Mouse (Mus musculus) midbrain, postnatal 0 days (tissue): ENCODE results near the gene Cox4i1. TPM values are rescaled to one million over a fixed set of nuclear protein-coding genes. Genes with fewer than 3 reads are reported as not detected.

ENCODE experiments used
- ATAC-seq: fragments of 200-750 bp; cut with Nextera tagmentation; 2 replicates; pipeline ENCODE4 v1.8.0; 2017; ENCODE audit warnings: moderate number of reproducible peaks, mild to moderate bottlenecking, moderate TSS enrichment, moderate library complexity; ENCODE audit not compliant: low FRiP score
- DNase-seq: peaks from one replicate; pipeline ENCODE4 v3.0.0-alpha.2; 2015; ENCODE audit warnings: low spot score
- H3K27ac ChIP-seq: fragments of 300-500 bp; sonication (generic); 2 replicates; pipeline ENCODE4 v1.5.1; 2014; ENCODE audit warnings: low read depth, mild to moderate bottlenecking, low read length, mixed read lengths
- H3K27me3 ChIP-seq: fragments of 300-500 bp; sonication (generic); 2 replicates; pipeline ENCODE4 v1.6.1; 2014; ENCODE audit warnings: low read length, control low read depth, mixed read lengths; ENCODE audit not compliant: insufficient read depth
- H3K36me3 ChIP-seq: fragments of 300-500 bp; sonication (generic); 2 replicates; pipeline ENCODE4 v1.6.1; 2014; ENCODE audit warnings: low read length, control low read depth, mixed read lengths; ENCODE audit not compliant: insufficient read depth
- H3K4me1 ChIP-seq: fragments of 300-500 bp; sonication (generic); 2 replicates; pipeline ENCODE4 v1.6.1; 2014; ENCODE audit warnings: mild to moderate bottlenecking, control low read depth, antibody characterized with exemption, low read length, mixed read lengths; ENCODE audit not compliant: insufficient read depth
- H3K4me2 ChIP-seq: fragments of 300-500 bp; sonication (generic); 2 replicates; pipeline ENCODE4 v1.6.1; 2014; ENCODE audit warnings: low read depth, mild to moderate bottlenecking, low read length, mixed read lengths; ENCODE audit not compliant: poor library complexity, severe bottlenecking
- H3K4me3 ChIP-seq: fragments of 300-500 bp; sonication (generic); 2 replicates; pipeline ENCODE4 v1.5.1; 2014; ENCODE audit warnings: low read depth, mild to moderate bottlenecking, low read length, moderate library complexity
- H3K9ac ChIP-seq: fragments of 300-500 bp; sonication (generic); replicated peaks from 2 replicates; pipeline ENCODE4 v1.6.1; 2014; ENCODE audit warnings: mild to moderate bottlenecking, low read length, moderate library complexity, mixed read lengths; ENCODE audit not compliant: poor library complexity, severe bottlenecking
- H3K9me3 ChIP-seq: fragments of 300-500 bp; sonication (generic); 2 replicates; pipeline ENCODE4 v1.6.1; 2016; ENCODE audit warnings: low read length, control low read depth
- CTCF ChIP-seq: IDR thresholded peaks from 2 replicates; pipeline ENCODE4 v1.5.1; 2016; ENCODE audit warnings: antibody characterized with exemption, mild to moderate bottlenecking
- WGBS: fragments of 180-500 bp; shearing (Covaris S2); extraction: QIAGEN DNeasy Blood & Tissue Kit; methylation state at CpG from one replicate; pipeline ENCODE4 v1.1.7; 2014; 5-methylcytosine and 5-hydroxymethylcytosine counted together
- polyA plus RNA-seq: library from polyadenylated mRNA; unstranded; fragments of >200 nt; fragmentation: Nextera tagmentation; extraction: Ambion mirVana; gene quantifications from 2 replicates; pipeline ENCODE4 v1.2.1, GENCODE M21; 2015
- total RNA-seq: library from RNA; depleted of rRNA; stranded (reverse); fragments of >200 nt; gene quantifications from 2 replicates; pipeline ENCODE4 v1.2.3, GENCODE M21; 2014; rRNA removed

The Cox4i1 gene
- total and polyA plus RNA-seq, 2 experiments from 2014 or later: 558 to 1,374 TPM

DNA sequence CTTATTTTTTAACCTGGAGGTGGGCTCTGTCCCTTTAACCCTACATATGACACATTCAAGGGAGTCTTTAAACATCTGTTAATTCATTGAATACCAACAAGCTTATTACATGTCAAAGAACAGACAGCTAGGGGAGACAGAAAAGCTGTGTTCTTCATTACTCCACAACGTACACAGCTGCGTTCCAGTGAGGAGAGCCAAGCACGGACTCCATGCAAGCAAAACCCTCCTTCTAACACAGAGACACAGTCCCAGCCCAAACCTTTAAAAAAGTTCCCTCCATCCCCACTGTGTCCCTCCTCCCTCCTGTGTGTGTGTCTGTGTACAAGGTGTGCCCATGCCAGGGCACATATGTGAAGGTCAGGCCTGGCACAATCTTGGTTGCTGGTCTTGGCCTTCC lies 38.2 kb downstream of the Cox4i1 start:
- Histone ChIP-seq H3K4me3 (no peak overlapping the region), H3K4me2 (no peak overlapping the region), H3K4me1 (no peaks in the 10 kb centered on the region), H3K27me3 (no peaks in the 10 kb centered on the region), H3K9ac (no peak overlapping the region), H3K36me3 (no peaks in the 10 kb centered on the region), H3K27ac (no peak overlapping the region), H3K9me3 (no peaks in the 10 kb centered on the region)
- TF ChIP-seq CTCF: no peak
- 75% methylated on average over 3 of the region's 3 CpGs for WGBS
- no peak for DNase-seq
- ATAC-seq: no peak

DNA sequence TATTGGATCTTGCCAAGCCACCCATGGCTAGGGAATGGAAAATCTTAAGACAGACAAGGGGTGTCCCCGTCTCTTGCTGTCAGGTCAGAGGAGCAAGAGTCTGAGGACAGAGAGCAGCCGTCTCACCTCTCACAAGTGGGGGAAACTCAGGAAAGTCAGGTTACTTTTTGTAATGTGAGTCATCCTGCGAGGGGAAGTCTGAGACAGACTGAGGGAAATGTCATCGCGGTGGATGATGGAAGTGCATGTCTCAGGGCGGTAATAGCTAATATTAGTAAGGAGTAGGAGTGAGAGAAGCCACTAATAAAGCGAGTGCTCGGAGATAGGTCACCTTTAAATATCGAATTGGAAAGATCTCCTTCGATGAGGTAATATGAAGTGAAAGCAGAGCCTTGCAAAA lies 41.2 kb downstream of the Cox4i1 start:
- Histone ChIP-seq H3K27me3 (no peaks in the 10 kb centered on the region), H3K4me2 (no peak overlapping the region), H3K4me1 (no peaks in the 10 kb centered on the region), H3K9ac (no peak overlapping the region), H3K27ac (no peak overlapping the region), H3K9me3 (no peaks in the 10 kb centered on the region), H3K36me3 (no peaks in the 10 kb centered on the region), H3K4me3 (no peak overlapping the region)
- DNase-seq: no peak
- no peak for ATAC-seq
- 89% methylated on average over 10 of the region's 10 CpGs for WGBS
- no peak for TF ChIP-seq CTCF

DNA sequence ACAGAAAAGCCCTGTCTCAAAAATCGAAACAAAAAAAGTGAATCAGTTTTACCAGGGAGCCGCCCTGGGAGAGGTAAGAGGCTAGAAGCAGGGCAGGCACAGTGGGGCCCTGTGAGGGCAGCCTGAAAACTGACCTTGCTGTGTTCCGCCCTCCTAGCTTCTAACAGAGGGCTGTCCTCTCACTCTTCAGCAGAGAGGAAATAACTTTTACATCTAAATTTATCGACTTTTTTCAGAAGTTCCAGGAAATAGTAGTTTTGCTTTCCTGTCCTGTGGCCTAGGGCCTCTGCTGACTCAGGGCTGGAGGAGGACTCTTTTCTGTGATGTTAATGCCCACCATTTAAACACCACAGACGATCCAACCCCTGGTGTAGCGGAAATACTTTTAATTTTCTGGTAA lies 47.2 kb downstream of the Cox4i1 start:
- H3K4me1 ChIP-seq: no peaks in the 10 kb centered on the region
- H3K36me3 ChIP-seq: no peaks in the 10 kb centered on the region
- DNase-seq (no peak), ATAC-seq (no peak)
- no peak for TF ChIP-seq CTCF
- no peaks in the 10 kb centered on the region for H3K27me3 ChIP-seq
- H3K9me3 ChIP-seq: no peaks in the 10 kb centered on the region
- 71% methylated on average over 6 of the region's 6 CpGs for WGBS
- H3K4me2 ChIP-seq: no peak overlapping the region
- H3K9ac ChIP-seq: no peak overlapping the region
- no peak overlapping the region for H3K4me3 ChIP-seq
- H3K27ac ChIP-seq: no peak overlapping the region

DNA sequence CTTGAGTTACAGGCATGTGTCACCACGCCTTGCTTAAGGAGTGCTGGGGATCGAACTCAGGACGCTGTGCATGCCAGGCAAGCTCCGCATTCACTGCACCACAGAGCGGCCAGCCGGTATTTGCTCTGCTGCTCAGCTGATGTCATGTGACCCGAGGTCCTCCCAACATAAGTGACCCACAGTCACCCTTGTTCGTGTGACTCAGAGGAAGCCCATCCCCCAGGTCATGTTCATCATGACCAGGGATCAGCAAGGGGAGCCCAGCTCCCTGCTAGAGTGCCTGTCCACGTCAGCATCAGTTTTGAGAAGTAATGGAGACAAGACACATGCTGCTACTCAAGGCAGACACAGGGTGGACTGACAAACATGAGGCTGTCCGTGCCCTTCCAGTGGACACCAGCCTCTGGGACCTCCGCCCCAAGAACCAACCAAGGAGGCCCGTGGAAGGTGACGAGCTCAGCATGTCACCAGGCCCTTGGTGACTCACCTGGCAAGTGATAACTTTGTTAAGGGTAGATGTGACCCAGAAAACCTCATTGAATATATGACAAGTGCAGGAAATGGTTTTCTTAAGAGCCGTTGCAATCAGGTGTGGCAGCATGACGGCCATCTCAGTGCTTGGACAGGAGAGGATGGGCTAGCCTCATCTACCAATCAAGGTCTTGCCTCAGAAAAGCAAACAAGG lies 48.1 kb downstream of the Cox4i1 start:
- Histone ChIP-seq H3K27me3 (no peaks in the 10 kb centered on the region), H3K4me3 (no peak overlapping the region), H3K4me1 (no peaks in the 10 kb centered on the region), H3K36me3 (no peaks in the 10 kb centered on the region), H3K27ac (no peak overlapping the region), H3K9me3 (no peaks in the 10 kb centered on the region), H3K9ac (no peak overlapping the region), H3K4me2 (no peak overlapping the region)
- ATAC-seq (no peak), DNase-seq (no peak)
- TF ChIP-seq CTCF: no peak
- WGBS: 79% methylated on average over 15 of the region's 15 CpGs

DNA sequence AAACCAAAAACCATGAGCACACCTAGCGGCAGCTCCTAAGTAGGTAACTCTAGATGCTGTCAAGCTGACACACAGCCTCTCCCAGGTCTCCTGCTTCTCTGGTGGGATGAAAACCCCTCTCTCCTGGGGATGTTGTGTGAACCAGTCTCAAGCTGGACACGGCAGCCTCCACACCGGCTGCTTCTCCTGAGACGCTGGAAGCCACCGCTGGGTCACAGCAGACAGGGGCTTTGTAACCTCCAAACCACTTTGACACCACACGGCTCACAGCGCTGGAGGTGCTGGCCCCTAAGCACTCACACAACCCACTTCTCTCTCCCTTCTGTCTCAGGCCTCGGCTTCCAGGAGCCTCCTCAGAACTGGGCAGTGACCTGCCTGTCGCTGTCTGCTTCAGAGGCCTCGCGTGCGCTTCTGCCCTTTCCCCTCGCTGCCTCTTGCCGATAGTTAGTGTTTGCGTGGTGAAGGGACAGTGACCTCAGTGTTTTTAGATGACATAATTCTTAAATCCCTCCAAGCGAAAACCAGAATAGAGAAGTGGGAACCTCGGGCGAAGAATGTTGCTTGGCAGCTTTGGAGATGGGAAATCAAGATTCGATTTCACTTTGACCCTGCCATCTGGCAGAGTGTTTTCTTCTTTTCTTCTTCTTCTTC lies 51.7 kb downstream of the Cox4i1 start:
- Histone ChIP-seq H3K27me3 (no peaks in the 10 kb centered on the region), H3K4me2 (no peak overlapping the region), H3K4me1 (no peaks in the 10 kb centered on the region), H3K36me3 (no peaks in the 10 kb centered on the region), H3K9me3 (no peaks in the 10 kb centered on the region), H3K9ac (no peak overlapping the region), H3K4me3 (no peak overlapping the region), H3K27ac (no peak overlapping the region)
- no peak for TF ChIP-seq CTCF
- DNase-seq (no peak), ATAC-seq (no peak)
- 76% methylated on average over 19 of the region's 19 CpGs for WGBS

DNA sequence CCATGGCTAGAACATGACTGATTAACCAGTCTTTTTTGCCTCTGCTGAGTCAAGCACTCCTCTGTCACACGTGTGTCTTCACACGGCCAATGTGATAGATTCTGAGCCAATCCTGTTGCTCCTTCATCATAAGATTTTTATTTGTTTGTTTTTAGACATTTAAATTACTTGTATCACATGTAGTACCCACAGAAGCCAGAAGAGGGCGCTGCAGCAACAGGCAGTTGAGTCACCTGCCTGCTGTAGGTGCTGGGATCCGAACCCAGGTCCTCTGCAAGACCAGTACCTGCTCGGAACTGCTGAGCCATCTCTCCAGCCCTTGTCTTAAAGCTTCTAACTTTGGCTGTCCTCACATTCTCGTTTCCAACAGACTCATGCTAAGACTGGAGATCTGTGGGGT lies 55.0 kb downstream of the Cox4i1 start:
- H3K4me1 ChIP-seq: no peaks in the 10 kb centered on the region
- no peak for ATAC-seq

More for the DNA sequence above, 55.0 kb downstream of the Cox4i1 start:
- Histone ChIP-seq H3K9me3 (no peaks in the 10 kb centered on the region), H3K4me3 (no peak overlapping the region), H3K27ac (no peak overlapping the region), H3K4me2 (no peak overlapping the region), H3K9ac (no peak overlapping the region), H3K36me3 (no peaks in the 10 kb centered on the region), H3K27me3 (no peaks in the 10 kb centered on the region)
- 69% methylated on average over 6 of the region's 6 CpGs for WGBS
- DNase-seq: no peak
- peak; percentile 47 for TF ChIP-seq CTCF

Other genes with a start within 250 kb of the Cox4i1 start
- 5.8 and 18.1 TPM in 2 replicates for gene Gins2, start 78.9 kb upstream of the Cox4i1 start, total RNA-seq
- 8.4 and 11.3 TPM in 2 replicates for gene Gins2, start 78.9 kb upstream of the Cox4i1 start, polyA plus RNA-seq
- gene 1190005I06Rik, start 20.6 kb upstream of the Cox4i1 start, total RNA-seq: 27.4 and 30.9 TPM in 2 replicates
- 25.4 and 29.5 TPM in 2 replicates for gene 1190005I06Rik, start 20.6 kb upstream of the Cox4i1 start, polyA plus RNA-seq
- gene Gm27021, start 143 bp upstream of the Cox4i1 start, total RNA-seq: 3.9 and 13.8 TPM in 2 replicates
- gene Gm27021, start 143 bp upstream of the Cox4i1 start, polyA plus RNA-seq: 7.9 and 9.1 TPM in 2 replicates
- gene Emc8, start 351 bp downstream of the Cox4i1 start, total RNA-seq: 30.5 and 43.2 TPM in 2 replicates
- gene Emc8, start 351 bp downstream of the Cox4i1 start, polyA plus RNA-seq: 91.6 and 95.8 TPM in 2 replicates
- gene Irf8, start 68.1 kb downstream of the Cox4i1 start, total RNA-seq: 3.2 and 3.5 TPM in 2 replicates
- gene Irf8, start 68.1 kb downstream of the Cox4i1 start, polyA plus RNA-seq: 5.0 and 5.7 TPM in 2 replicates